Mouse (Mus musculus) thymus, postnatal 14 days (tissue): ENCODE measurements around the gene Creb3.

ENCODE experiments used
- DNase-seq: peaks from one replicate; pipeline ENCODE4 v3.0.0; 2021

Creb3 gene

DNA sequence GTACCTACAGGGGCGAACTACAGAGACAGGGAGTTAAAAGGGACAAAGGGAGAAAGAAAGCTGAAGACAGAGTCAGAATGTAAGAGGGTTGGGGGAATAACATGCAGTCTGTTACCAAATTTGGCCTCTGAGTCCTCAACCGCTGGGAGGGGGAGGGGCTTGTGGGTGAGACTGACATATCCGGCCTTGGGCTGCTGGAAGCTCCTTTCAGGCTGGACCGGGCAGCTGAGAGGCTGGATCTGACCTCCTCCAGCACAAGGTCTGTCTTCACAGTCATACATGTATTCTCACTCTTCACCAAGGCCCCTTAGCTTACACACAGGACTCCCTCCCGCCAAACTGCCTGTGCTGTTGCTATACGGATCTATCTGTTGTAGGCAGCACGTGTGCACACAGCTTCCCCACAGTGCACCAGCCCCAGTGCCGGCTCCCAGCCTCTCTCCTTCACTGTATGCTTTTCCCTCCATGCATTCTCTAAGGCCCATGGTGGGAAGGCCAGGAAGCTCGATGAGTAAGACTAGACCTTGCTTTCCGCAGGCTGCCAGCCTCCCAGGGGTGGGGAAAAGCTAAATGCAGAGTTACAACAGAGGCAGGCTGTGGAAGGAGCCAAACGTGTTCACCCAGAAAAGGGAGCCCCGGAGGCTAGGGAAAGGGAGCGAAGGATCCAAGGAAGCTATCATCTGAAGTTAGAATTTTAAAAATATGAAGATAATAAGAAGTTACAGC lies 3.3 kb upstream of the Creb3 start:
- DNase-seq, result peak; percentile 79

DNA sequence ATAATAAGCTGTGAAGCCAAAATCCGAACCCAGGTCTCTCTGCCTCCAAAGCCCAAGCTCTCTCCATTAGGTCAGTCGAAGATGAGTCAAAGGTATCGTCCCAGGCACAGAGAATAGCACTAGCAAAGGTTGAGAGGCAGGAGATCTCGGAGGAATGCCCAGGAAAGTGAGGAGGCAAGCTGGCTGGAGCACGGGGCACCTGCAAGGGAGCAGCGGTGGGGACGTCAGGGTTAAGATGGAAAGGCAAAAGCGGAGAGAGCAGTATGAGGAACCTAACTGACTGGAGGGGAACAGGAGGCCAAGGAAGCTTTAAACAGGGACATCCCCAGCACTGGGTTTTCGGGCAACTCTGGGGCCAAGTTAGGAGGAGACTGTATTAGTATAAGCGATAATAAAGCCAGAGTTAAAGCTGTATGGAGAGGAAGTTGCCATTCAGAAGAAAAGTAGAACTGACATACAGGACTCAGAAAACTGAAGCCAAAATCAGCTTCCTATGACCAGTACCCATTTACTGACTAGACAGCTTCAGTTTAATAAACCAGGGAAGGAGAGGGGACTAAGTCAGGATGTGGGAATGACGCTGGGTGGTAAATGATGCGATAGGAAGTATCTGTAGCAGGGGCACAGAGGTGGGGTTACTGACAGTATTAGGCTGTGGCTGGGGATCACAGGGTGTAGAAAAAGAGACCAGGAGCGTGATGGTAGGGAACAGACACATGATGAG lies 2.5 kb upstream of the Creb3 start:
- DNase-seq, result peak; percentile 22

DNA sequence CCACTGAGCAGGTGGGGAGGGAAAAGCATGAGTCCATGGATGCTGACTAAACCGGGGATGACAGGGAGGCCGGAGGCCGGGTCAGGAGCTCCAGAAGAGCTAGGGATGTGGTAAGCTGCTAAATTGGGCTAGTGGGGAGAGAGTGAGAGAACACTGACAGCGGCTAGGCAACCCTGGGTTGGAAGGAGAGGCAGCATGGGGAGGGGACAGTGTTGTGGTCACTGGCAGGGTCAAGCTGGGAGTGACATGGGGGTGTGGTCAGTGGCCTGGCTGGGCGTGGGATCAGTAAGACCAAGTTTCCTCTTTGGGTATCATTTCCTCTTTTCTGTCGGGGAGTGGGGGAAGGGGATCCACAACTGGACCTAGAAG lies 1.9 kb upstream of the Creb3 start:
- DNase-seq, result peak; percentile 27

- DNase-seq, result peak; percentile 25
Observed at GRCm38 (mm10) chr4:43560976-43561375, 1.2 kb upstream of the Creb3 start.

- DNase-seq, result no peak
Observed at GRCm38 (mm10) chr4:43561436-43561996, 616 bp upstream of the Creb3 start.

- DNase-seq, result no peak
Observed at GRCm38 (mm10) chr4:43562769-43563600, 853 bp downstream of the Creb3 start.

- DNase-seq, result no peak
Observed at GRCm38 (mm10) chr4:43563601-43563875, 1.4 kb downstream of the Creb3 start.

- DNase-seq, result no peak
Observed at GRCm38 (mm10) chr4:43564231-43564630, 2.1 kb downstream of the Creb3 start.

DNA sequence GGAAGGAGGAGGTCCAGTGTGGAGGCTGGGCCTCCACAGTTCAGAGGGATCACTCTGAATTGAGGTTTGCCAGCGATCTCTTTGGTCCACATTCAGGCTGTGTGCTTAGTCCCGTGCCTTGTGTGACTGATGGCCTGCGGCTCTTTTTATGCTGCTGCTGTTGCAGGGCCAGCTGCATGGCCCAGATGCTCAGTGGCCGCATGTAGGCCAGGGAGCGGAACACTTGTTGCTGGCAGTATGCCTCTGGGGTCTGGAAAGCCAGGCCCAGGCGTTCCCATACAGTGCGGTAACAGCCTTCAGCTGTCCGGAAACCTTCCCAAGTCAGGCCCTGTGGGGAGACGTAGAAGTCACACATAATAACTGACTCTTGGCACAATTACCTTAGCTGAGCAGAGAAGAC lies 5.0 kb downstream of the Creb3 start:
- DNase-seq, result no peak

DNA sequence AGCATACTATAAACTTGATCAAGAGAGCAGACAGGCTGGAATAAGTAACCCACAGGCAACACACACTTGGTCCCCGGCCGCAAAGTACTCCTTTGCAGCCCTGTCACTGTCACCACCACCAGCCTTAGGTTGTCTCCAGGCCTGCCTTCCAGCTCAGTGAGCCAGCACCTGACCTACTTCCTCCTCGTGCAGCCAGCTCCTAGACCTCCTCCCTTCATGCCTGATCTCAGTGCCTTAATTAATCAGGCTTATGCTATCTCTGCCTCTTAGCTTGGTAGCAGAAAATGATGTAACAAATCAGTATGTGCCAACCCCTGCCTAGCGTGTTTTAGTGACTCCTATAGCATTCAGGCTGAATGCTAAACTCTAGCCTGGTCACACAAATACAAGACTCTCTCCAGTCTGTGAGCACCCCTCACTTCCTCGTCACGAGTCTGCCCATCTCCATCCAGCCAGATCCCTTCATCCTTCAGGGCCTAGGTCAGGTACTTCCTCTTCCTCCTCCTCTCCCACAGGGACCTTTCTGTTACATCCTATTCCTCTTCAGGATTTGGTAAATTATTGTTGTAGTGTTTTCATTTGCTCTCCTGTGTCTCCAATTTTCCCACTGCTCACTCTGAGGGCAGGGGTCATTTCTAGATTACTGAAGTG lies 9.4 kb downstream of the Creb3 start:
- no peak for DNase-seq

- DNase-seq, result no peak
Observed at GRCm38 (mm10) chr4:43573561-43573960, 11.4 kb downstream of the Creb3 start.

GRCm38 (mm10) chr4:43575356-43575755 lies 13.2 kb downstream of the Creb3 start:
- DNase-seq, result no peak

DNA sequence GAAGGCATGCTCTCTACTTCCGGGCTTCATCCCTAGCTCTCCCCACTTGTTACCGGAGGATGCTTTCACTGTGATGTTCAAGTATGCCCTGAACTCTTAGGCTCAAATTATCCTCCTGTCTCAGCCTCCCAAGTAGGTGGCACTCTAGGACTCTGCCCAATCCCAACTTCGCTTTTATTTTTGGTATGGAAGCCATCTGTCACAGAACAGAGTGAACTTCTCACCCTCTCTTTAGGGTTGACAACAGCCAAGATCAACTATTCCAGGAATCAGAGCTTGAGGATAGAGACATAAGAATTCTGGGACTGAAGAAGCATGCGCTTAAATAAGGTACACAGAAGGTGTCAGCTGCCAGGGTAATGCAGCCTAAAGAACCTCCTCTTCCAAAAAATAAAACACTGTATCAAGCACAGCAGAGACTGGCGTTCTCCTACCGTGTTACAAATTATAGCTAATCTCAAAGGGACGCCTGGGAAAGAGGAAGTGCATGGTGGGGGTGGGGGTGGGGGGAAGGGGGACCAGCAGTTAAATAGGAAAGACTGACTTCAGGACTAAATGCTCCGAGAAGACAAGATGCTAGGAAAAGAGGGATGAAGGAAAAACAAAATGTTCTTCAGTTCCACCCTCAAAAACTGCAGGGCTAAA lies 15.2 kb downstream of the Creb3 start:
- no peak for DNase-seq

DNA sequence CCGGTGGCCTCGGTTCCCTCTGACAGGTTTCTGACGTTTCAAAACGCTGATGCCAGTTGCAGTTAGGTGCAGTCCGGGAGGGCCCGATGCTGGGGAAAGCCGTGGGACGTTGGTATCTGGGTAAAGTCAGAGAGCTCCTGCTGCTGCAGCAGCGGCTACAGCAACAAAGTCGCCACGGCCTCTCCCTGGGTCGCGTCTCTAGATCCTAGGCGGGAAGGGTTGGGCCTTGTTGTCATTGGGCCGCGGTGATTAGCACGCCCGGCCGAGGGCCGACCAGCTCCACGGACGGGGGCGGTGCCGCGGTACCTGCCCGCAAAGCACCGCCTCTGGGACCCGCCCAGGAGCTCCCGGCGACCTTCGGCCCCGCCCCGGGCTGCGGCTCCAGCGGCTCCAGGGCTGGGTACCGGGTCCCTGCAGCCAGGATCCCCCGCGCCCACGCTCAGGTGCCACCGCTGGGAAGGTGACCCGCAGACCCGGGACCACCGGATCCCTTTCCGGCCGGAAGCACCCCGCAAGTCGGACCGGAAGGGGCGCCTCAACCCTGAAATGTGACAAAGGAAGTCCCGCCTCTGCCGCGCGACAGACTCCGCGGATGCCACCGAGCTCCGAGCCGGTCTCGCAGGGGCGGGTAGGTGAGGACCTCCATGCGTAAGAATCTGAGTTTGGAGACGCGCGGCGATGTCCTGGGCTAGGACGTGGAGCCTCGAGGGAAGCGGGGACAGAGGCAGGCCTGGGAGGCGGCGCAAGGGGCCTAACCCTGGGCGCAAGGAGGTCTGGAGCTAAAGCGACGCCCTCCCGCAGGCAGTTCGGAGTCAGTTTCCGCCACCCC lies 16.5 kb downstream of the Creb3 start, which contains the start of the genes Rgp1 and Gba2:
Rgp1 (plus strand) TSS at position 340 of the 829 bp plus-strand sequence.
Gba2 (minus strand) TSS at position 498 of the 829 bp plus-strand sequence.
- peak; percentile 90 for DNase-seq

GRCm38 (mm10) chr4:43579256-43579655 lies 17.1 kb downstream of the Creb3 start:
- no peak for DNase-seq

DNA sequence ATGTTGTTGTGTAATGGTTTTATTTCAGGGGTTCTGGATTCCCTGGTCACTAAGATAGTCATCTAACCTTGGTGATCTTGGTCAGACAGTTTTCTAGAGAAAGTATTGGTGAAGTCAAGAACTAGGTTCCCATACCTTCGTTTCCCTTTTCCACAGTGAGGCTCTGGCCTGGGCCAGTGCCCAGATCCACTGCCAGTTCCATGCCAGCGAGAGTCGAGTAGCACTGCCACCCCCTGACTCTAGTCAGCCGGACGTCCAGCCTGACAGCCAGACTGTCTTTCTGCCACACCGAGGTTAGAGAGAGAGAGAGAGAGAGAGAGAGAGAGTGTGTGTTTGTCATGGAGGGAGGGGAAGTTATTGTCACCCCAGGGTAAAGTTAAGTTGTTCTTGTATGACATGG lies 17.6 kb downstream of the Creb3 start:
- DNase-seq, result no peak

DNA sequence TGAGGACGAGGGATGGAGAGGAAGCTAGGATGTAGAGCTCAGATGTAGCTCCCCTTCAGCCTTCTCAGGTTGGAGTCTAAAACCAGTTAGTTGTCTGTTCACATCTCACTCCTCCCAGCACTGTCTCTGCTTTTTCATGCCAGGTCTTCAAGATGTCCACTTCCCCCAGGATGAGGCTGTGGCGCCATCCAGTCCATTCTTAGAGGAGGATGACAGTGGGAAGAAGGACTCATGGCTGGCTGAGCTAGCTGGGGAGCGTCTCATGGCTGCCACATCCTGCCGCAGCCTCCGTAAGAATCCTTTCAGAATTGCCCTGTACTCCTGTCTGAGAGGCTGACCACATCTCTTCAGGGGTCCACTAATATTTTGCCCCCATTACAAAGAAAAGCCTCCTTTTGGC lies 18.6 kb downstream of the Creb3 start:
- DNase-seq, result no peak

- DNase-seq, result no peak
Observed at GRCm38 (mm10) chr4:43581381-43581780, 19.2 kb downstream of the Creb3 start.

DNA sequence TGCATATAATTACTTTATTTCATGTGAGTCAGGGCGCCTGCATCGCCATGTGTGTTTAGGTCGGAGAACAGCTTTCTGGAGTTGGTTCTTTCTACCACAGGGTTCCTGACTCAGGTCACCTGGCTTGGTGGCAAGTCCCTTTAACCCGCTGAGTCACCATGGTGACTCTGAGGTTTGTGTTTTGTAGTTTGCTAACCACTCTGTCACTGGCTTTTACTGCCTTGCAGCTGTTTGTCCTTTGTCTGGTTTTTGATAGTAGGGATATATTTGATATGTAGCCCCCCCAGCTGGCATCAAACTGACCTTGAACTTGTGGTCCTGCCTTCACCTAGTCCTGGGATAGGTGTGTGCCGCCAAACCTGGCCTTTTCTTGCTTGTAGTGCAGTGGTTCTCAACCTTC lies 20.1 kb downstream of the Creb3 start:
- no peak for DNase-seq

- no peak for DNase-seq
Observed at GRCm38 (mm10) chr4:43583421-43583820, 21.3 kb downstream of the Creb3 start.
